Mouse (Mus musculus) liver, postnatal 0 days (tissue): ENCODE data around the gene Ubap2.

Experiments
- CTCF ChIP-seq: sonication (generic); IDR thresholded peaks from 2 replicates; pipeline ENCODE4 v1.5.1; 2016; ENCODE audit warnings: antibody characterized with exemption, low read depth
- EP300 ChIP-seq: IDR thresholded peaks from 2 replicates; pipeline ENCODE4 v1.6.1; 2016; ENCODE audit warnings: antibody characterized with exemption, low read depth, mild to moderate bottlenecking

DNA sequence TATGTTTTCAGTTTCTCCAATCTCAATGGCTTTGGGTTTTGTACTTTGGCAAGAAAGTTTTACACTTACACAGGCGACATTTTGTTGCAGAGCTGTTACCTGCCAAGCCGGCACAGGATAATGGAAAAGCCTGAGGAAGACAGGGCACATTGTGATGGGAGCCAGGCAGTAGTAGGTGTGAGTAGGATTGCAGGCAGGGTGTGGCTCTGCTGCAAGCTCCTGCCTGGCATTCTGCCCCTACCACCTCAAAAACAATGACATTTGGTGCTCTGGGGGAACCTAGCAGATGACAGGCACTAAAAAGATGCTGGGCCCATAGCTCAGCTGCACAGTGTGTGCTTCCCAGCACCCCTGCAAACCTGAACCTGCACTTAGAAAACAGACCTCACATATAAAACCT lies 85.1 kb downstream of the Ubap2 start:
- TF ChIP-seq CTCF (no peak), EP300 (no peak)
